Mouse (Mus musculus): ENCODE results near the gene Tmem80. TPM values are rescaled to one million over a fixed set of nuclear protein-coding genes. Genes with fewer than 3 reads are reported as not detected.

The Tmem80 gene
- polyA plus RNA-seq, 1 experiment from 2014 or later, result 31.9 TPM

DNA sequence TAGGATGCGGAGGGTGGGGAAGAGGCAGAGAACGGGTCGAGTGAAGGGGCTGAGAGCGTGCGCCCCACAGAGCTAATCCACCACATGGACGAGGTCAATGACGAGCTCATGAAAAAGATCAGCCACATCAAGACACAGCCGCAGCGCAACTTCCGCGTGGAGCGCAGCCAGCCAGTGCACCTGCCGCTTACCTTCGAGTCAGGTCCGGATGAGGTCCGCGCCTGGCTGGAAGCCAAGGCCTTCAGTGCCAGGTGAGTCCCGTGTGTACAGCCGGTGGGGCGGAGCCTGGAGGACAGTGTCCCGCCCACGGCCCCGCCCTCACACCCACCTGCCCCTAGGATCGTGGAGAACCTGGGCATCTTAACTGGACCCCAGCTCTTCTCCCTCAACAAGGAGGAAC is 34.0 kb downstream of the Tmem80 start:
- DNase-seq (ENCODE audit: low spot score), result no peak
- WGBS, result 17% methylated on average over 24 of the region's 24 CpGs
- Histone ChIP-seq H3K4me2 (replicated peaks; ENCODE audit: low read depth, low read length) (no peak overlapping the region), H3K9me3 (ENCODE audit: control insufficient read depth, low read length) (no peaks in the 10 kb centered on the region), H3K4me3 (ENCODE audit: low read depth, low read length) (no peak overlapping the region), H3K27ac (ENCODE audit: low read depth, low read length) (no peak overlapping the region), H3K4me1 (replicated peaks; ENCODE audit: control insufficient read depth, insufficient read depth, low read length) (no peaks in the 10 kb centered on the region), H3K9ac (ENCODE audit: low read depth, low read length) (no peak overlapping the region), H3K27me3 (ENCODE audit: control insufficient read depth, insufficient read depth, low read length) (peaks cover 6% of the 10 kb centered on the region; the same call in 1 of the 2 replicates), H3K36me3 (ENCODE audit: control insufficient read depth, insufficient read depth, low read length) (no peaks in the 10 kb centered on the region)
- ATAC-seq (ENCODE audit: low FRiP score), result no peak

DNA sequence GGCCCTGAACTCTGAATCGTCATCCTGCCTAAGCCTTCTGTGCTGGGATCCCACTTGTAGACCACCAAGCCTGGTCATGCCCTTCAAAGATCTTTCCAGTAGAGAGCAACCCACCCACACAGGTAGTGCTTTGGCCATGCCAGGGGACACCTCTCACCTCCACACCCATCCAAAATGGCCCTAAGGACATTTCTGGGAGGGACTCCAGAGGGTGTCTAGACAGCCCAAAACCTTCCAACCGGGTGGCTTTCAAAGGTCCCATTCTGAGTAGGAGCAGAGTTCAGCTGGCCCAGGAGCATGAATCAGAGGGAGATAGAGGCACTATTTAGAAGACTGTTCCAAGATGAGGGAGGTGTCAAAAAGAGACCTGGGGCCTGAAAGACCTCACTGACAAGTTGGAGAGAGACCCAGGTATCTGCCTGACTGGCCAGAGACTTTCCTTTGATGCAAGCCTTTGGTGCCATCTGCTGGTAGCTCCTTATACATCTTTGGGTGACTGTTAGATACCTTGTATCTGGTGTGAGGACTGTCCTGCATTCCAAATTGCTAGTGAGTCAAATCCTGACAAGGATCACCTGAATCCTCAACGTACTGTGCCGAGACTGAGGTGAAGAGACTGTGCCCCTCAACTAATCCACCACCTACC is 35.7 kb downstream of the Tmem80 start:
- H3K4me2 ChIP-seq (replicated peaks; ENCODE audit: low read depth, low read length), result no peak overlapping the region
- peak; percentile 78 for DNase-seq (ENCODE audit: low spot score)
- H3K27ac ChIP-seq (ENCODE audit: low read depth, low read length), result no peak overlapping the region
- ATAC-seq (ENCODE audit: low FRiP score), result no peak
- H3K9me3 ChIP-seq (ENCODE audit: control insufficient read depth, low read length), result no peaks in the 10 kb centered on the region
- H3K9ac ChIP-seq (ENCODE audit: low read depth, low read length), result no peak overlapping the region
- 61% methylated on average over 4 of the region's 4 CpGs for WGBS
- H3K4me3 ChIP-seq (ENCODE audit: low read depth, low read length), result no peak overlapping the region
- no peaks in the 10 kb centered on the region for H3K4me1 ChIP-seq (replicated peaks; ENCODE audit: control insufficient read depth, insufficient read depth, low read length)
- no peaks in the 10 kb centered on the region for H3K36me3 ChIP-seq (ENCODE audit: control insufficient read depth, insufficient read depth, low read length)
- peaks cover 6% of the 10 kb centered on the region; the same call in 1 of the 2 replicates for H3K27me3 ChIP-seq (ENCODE audit: control insufficient read depth, insufficient read depth, low read length)

DNA sequence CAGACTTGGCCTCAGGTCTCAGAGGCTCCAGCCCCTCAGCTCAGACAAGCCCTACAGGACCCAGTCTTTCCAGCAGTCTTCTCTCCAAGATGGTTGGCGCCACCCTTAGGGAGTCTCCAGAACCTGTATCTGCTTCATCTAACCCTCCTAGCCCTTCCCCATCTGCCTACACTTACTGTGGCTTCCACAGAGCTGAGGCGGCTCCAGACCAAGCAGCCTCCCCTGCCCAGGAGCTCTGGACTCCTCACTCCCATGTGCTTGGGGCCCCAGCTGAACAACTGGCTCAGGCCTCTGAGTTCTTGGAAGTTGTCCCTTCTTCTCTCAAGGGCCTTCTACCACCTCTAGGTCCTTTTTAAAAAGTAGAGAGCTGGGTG is 36.2 kb downstream of the Tmem80 start:
- Histone ChIP-seq H3K4me1 (replicated peaks; ENCODE audit: control insufficient read depth, insufficient read depth, low read length) (no peaks in the 10 kb centered on the region), H3K27me3 (ENCODE audit: control insufficient read depth, insufficient read depth, low read length) (peaks cover 6% of the 10 kb centered on the region; the same call in 1 of the 2 replicates), H3K4me3 (ENCODE audit: low read depth, low read length) (no peak overlapping the region), H3K36me3 (ENCODE audit: control insufficient read depth, insufficient read depth, low read length) (no peaks in the 10 kb centered on the region), H3K9ac (ENCODE audit: low read depth, low read length) (no peak overlapping the region), H3K9me3 (ENCODE audit: control insufficient read depth, low read length) (no peaks in the 10 kb centered on the region), H3K4me2 (replicated peaks; ENCODE audit: low read depth, low read length) (no peak overlapping the region), H3K27ac (ENCODE audit: low read depth, low read length) (no peak overlapping the region)
- DNase-seq (ENCODE audit: low spot score) (no peak), ATAC-seq (ENCODE audit: low FRiP score) (no peak)
- 61% methylated on average over 2 of the region's 2 CpGs for WGBS

DNA sequence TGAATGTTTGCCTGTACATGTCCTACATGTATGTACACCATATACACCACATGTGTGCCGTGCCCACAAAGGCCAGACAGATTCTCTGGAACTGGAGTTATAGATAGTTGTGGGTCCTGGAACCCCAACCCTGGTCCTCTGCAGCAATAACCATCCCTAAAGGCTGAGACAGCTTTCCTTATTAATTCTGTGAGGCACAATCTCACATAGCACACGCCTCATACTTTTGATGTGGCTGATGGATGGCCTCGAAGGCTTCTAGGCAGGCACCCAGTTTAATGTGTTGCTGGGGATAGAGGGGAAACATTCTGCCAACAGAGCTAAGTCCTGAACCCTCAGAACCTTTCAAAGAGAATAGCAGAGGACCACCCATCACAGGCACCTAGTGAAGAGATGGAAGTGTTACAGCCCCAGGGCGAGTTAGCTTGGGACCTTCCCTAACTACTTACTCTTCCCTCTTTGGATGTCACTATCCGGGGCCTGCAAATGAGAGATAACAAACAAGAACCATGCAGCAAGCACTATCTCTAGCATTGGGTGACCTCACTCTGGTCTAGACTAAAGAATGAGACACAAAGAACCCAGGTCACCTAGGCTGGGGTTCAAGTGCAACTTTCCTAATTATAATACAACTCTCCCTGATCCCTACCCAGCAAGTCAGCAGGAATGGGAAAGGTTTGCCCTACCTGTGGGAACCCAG is 37.0 kb downstream of the Tmem80 start:
- Histone ChIP-seq H3K9ac (ENCODE audit: low read depth, low read length) (no peak overlapping the region), H3K36me3 (ENCODE audit: control insufficient read depth, insufficient read depth, low read length) (no peaks in the 10 kb centered on the region), H3K9me3 (ENCODE audit: control insufficient read depth, low read length) (no peaks in the 10 kb centered on the region), H3K4me3 (ENCODE audit: low read depth, low read length) (no peak overlapping the region), H3K4me2 (replicated peaks; ENCODE audit: low read depth, low read length) (no peak overlapping the region), H3K4me1 (replicated peaks; ENCODE audit: control insufficient read depth, insufficient read depth, low read length) (no peaks in the 10 kb centered on the region), H3K27ac (ENCODE audit: low read depth, low read length) (no peak overlapping the region), H3K27me3 (ENCODE audit: control insufficient read depth, insufficient read depth, low read length) (peaks cover 6% of the 10 kb centered on the region; the same call in 1 of the 2 replicates)
- no peak for ATAC-seq (ENCODE audit: low FRiP score)
- WGBS, result 81% methylated on average over 5 of the region's 5 CpGs
- no peak for DNase-seq (ENCODE audit: low spot score)

DNA sequence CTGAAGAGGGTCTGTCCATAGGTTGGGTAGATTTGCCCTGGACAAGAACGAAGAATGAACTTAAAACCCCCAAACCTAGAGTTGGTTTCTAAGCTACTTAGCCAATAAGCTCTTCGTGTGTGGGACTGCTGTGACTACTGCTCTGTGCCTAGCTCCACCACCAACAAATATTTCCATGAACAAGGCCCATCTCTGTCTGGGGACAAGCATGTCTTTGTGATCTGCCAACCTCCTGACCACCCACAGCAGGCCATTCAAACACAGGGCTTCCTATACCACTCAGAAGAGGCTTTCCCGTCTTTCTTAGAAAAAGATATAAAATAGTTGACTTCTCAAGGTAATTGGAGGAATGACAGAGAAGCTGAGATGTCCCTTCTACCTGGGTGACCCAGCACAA is 37.5 kb downstream of the Tmem80 start:
- no peak overlapping the region for H3K9ac ChIP-seq (ENCODE audit: low read depth, low read length)
- H3K9me3 ChIP-seq (ENCODE audit: control insufficient read depth, low read length), result no peaks in the 10 kb centered on the region
- H3K27me3 ChIP-seq (ENCODE audit: control insufficient read depth, insufficient read depth, low read length), result peaks cover 6% of the 10 kb centered on the region; the same call in 1 of the 2 replicates
- WGBS, result 79% methylated on average over 3 of the region's 3 CpGs
- no peak overlapping the region for H3K27ac ChIP-seq (ENCODE audit: low read depth, low read length)
- H3K4me3 ChIP-seq (ENCODE audit: low read depth, low read length), result no peak overlapping the region
- ATAC-seq (ENCODE audit: low FRiP score), result no peak
- no peaks in the 10 kb centered on the region for H3K4me1 ChIP-seq (replicated peaks; ENCODE audit: control insufficient read depth, insufficient read depth, low read length)
- H3K4me2 ChIP-seq (replicated peaks; ENCODE audit: low read depth, low read length), result no peak overlapping the region
- no peak for DNase-seq (ENCODE audit: low spot score)
- H3K36me3 ChIP-seq (ENCODE audit: control insufficient read depth, insufficient read depth, low read length), result no peaks in the 10 kb centered on the region

DNA sequence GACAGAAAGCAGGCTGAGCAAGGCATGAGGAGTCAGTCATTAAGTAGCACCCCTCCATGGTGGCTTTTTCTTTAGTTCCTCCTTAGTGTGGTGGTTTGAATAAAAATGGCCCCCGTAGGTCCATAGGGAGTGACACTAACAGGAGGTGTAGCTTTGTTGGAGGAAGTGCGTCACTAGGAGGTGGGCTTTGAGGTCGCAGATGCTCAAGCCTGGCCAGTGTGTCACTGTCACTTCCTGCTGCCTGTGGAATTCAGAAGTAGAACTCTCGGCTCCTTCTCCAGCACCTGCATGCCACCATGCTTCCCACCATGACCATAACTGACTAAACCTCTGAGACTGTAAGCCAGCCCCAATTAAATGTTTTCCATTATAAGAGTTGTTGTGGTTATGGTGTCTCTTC is 39.8 kb downstream of the Tmem80 start:
- Histone ChIP-seq H3K27ac (ENCODE audit: low read depth, low read length) (no peak overlapping the region), H3K4me3 (ENCODE audit: low read depth, low read length) (no peak overlapping the region), H3K27me3 (ENCODE audit: control insufficient read depth, insufficient read depth, low read length) (no peaks in the 10 kb centered on the region), H3K4me2 (replicated peaks; ENCODE audit: low read depth, low read length) (no peak overlapping the region), H3K9ac (ENCODE audit: low read depth, low read length) (no peak overlapping the region), H3K36me3 (ENCODE audit: control insufficient read depth, insufficient read depth, low read length) (no peaks in the 10 kb centered on the region), H3K9me3 (ENCODE audit: control insufficient read depth, low read length) (no peaks in the 10 kb centered on the region), H3K4me1 (replicated peaks; ENCODE audit: control insufficient read depth, insufficient read depth, low read length) (no peaks in the 10 kb centered on the region)
- DNase-seq (ENCODE audit: low spot score) (no peak), ATAC-seq (ENCODE audit: low FRiP score) (no peak)
- 86% methylated on average over 4 of the region's 4 CpGs for WGBS

DNA sequence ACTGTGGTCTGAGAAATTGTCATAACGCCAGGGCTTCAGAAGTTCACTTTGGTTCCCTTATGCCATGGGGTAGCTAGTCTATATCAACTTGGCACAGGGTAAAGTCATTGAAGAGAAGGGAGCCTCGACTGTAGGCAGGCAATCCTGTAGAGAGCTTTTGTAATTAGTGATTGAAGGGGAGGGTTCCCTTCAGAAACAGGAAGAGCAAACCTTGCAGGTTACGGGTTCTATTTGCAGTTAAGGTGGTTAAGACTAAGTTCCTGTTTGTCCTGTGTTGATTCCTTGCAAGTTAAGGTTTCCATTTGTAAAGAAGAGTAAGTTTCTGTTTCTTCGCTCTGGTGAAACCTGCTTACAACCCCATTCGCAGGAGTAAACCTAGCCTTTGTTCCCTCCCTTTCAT is 42.4 kb downstream of the Tmem80 start:
- no peak overlapping the region for H3K4me3 ChIP-seq (ENCODE audit: low read depth, low read length)
- no peak overlapping the region for H3K4me2 ChIP-seq (replicated peaks; ENCODE audit: low read depth, low read length)
- DNase-seq (ENCODE audit: low spot score) (no peak), ATAC-seq (ENCODE audit: low FRiP score) (no peak)
- H3K36me3 ChIP-seq (ENCODE audit: control insufficient read depth, insufficient read depth, low read length), result no peaks in the 10 kb centered on the region
- no peaks in the 10 kb centered on the region for H3K4me1 ChIP-seq (replicated peaks; ENCODE audit: control insufficient read depth, insufficient read depth, low read length)
- no peak overlapping the region for H3K27ac ChIP-seq (ENCODE audit: low read depth, low read length)
- H3K9me3 ChIP-seq (ENCODE audit: control insufficient read depth, low read length), result no peaks in the 10 kb centered on the region
- WGBS, result 74% methylated on average over 5 of the region's 5 CpGs
- no peaks in the 10 kb centered on the region for H3K27me3 ChIP-seq (ENCODE audit: control insufficient read depth, insufficient read depth, low read length)
- H3K9ac ChIP-seq (ENCODE audit: low read depth, low read length), result no peak overlapping the region

DNA sequence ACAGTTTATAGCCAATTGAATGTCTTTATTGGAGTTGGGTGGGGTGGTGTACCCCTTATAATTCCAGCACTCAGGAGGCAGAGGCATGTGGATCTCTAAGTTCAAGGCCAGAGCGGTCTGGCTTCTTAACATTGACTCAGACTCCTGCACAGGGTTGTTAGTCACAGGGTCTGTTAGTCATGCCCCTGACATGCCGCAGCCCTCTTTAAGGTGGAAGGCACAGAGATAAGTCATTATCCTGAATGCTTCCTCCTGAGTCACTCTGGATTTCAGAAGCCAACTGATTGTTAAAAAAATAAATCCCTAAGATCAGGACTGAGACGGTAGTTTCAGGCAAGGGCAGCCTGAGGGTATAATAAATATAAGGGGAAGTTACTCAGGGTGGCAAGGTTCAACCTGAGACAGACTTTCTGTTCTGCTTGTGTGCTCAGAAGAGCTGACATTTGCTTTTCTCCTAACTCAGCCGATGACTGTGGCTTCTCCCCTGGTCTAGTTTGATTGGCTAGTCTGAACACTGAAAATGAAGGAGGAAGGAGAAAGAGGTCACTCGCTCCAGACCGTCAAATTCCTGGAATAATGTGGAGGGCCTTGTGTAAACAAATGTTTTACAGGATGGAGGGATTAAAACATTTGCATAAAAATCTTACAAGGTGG is 44.5 kb downstream of the Tmem80 start:
- H3K36me3 ChIP-seq (ENCODE audit: control insufficient read depth, insufficient read depth, low read length), result no peaks in the 10 kb centered on the region
- DNase-seq (ENCODE audit: low spot score), result no peak
- H3K27ac ChIP-seq (ENCODE audit: low read depth, low read length), result no peak overlapping the region
- no peaks in the 10 kb centered on the region for H3K27me3 ChIP-seq (ENCODE audit: control insufficient read depth, insufficient read depth, low read length)
- no peak overlapping the region for H3K4me2 ChIP-seq (replicated peaks; ENCODE audit: low read depth, low read length)
- no peak overlapping the region for H3K4me3 ChIP-seq (ENCODE audit: low read depth, low read length)
- no peak for ATAC-seq (ENCODE audit: low FRiP score)
- no peaks in the 10 kb centered on the region for H3K9me3 ChIP-seq (ENCODE audit: control insufficient read depth, low read length)
- H3K4me1 ChIP-seq (replicated peaks; ENCODE audit: control insufficient read depth, insufficient read depth, low read length), result no peaks in the 10 kb centered on the region
- H3K9ac ChIP-seq (ENCODE audit: low read depth, low read length), result no peak overlapping the region
- 76% methylated on average over 6 of the region's 6 CpGs for WGBS

DNA sequence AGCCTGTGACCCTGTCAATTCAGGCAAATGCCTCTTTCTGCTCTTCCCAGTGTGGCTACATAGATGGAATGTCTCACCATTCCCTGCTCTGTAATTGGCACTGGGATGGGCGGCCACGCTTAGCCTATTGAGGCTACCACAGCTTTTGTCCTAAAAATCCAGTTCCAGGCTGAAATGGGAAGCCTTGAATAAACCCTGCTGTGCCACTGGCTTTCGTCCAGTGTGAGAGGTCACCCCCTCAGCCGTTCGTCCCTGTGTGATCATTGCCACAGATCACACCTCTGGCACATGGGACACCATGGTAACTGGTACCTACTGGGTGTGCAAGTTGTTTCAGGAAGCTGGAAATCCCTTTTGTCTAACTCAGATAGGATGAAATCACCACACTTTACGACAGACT is 46.1 kb downstream of the Tmem80 start:
- no peaks in the 10 kb centered on the region for H3K27me3 ChIP-seq (ENCODE audit: control insufficient read depth, insufficient read depth, low read length)

More for the DNA sequence above, 46.1 kb downstream of the Tmem80 start:
- ATAC-seq (ENCODE audit: low FRiP score), result no peak
- WGBS, result 56% methylated on average over 6 of the region's 6 CpGs
- H3K9ac ChIP-seq (ENCODE audit: low read depth, low read length), result no peak overlapping the region
- no peaks in the 10 kb centered on the region for H3K36me3 ChIP-seq (ENCODE audit: control insufficient read depth, insufficient read depth, low read length)
- H3K9me3 ChIP-seq (ENCODE audit: control insufficient read depth, low read length), result no peaks in the 10 kb centered on the region
- DNase-seq (ENCODE audit: low spot score), result no peak
- H3K4me1 ChIP-seq (replicated peaks; ENCODE audit: control insufficient read depth, insufficient read depth, low read length), result no peaks in the 10 kb centered on the region
- no peak overlapping the region for H3K4me2 ChIP-seq (replicated peaks; ENCODE audit: low read depth, low read length)
- no peak overlapping the region for H3K4me3 ChIP-seq (ENCODE audit: low read depth, low read length)
- no peak overlapping the region for H3K27ac ChIP-seq (ENCODE audit: low read depth, low read length)

All from hindbrain, embryonic 11.5 days (tissue).